Mouse (Mus musculus) thymus, adult 2 months (tissue): ENCODE measurements around the gene Pxn. TPM values are rescaled to one million over a fixed set of nuclear protein-coding genes. Genes with fewer than 3 reads are reported as not detected.

ENCODE experiments used
- DNase-seq: peaks from one replicate; pipeline ENCODE4 v3.0.0; 2021
- H3K27ac ChIP-seq: fragments of 200-500 bp; 2 replicates; pipeline ENCODE4 v1.5.1; 2012; ENCODE audit warnings: low read length, control low read depth; ENCODE audit not compliant: control insufficient read depth, insufficient read depth
- H3K27me3 ChIP-seq: fragments of 200-500 bp; 2 replicates; pipeline ENCODE4 v1.6.1; 2012; ENCODE audit warnings: mild to moderate bottlenecking, low read length, moderate library complexity, mixed read lengths; ENCODE audit not compliant: control insufficient read depth, insufficient read depth
- H3K36me3 ChIP-seq: fragments of 200-500 bp; 2 replicates; pipeline ENCODE4 v1.6.1; 2012; ENCODE audit warnings: mild to moderate bottlenecking, low read length, moderate library complexity; ENCODE audit not compliant: control insufficient read depth, insufficient read depth
- H3K4me1 ChIP-seq: fragments of 200-500 bp; replicated peaks from 2 replicates; pipeline ENCODE4 v1.6.1; 2012; ENCODE audit warnings: low read length; ENCODE audit not compliant: control insufficient read depth, insufficient read depth
- H3K4me3 ChIP-seq: fragments of 200-500 bp; 2 replicates; pipeline ENCODE4 v1.5.1; 2012; ENCODE audit warnings: mild to moderate bottlenecking, low read length, control low read depth, moderate library complexity; ENCODE audit not compliant: control insufficient read depth, insufficient read depth
- CTCF ChIP-seq: fragments of 200-500 bp; IDR thresholded peaks from 2 replicates; pipeline ENCODE4 v1.5.1; 2012; ENCODE audit warnings: mild to moderate bottlenecking, control low read depth, low read length, moderate library complexity, borderline replicate concordance; ENCODE audit not compliant: control insufficient read depth, poor library complexity, insufficient read depth; ENCODE audit errors: extremely low read depth
- POLR2A ChIP-seq: fragments of 200-500 bp; IDR thresholded peaks from 2 replicates; pipeline ENCODE4 v1.6.1; 2012; ENCODE audit warnings: mild to moderate bottlenecking, low read length, control low read depth, moderate library complexity; ENCODE audit not compliant: control insufficient read depth, poor library complexity, insufficient read depth; ENCODE audit errors: extremely low read depth
- whole genome bisulfite sequencing: fragments of 180-500 bp; shearing (Covaris S2); methylation state at CpG from one replicate; pipeline ENCODE4 v1.1.7; 2018; 5-methylcytosine and 5-hydroxymethylcytosine counted together
- polyA plus RNA-seq: library from polyadenylated mRNA; depleted of rRNA; stranded (reverse); fragments of >200 nt; gene quantifications from 2 replicates; pipeline ENCODE4 v1.2.3, GENCODE M21; 2012

Pxn gene
- polyA plus RNA-seq, 1 experiment: 161 TPM

DNA sequence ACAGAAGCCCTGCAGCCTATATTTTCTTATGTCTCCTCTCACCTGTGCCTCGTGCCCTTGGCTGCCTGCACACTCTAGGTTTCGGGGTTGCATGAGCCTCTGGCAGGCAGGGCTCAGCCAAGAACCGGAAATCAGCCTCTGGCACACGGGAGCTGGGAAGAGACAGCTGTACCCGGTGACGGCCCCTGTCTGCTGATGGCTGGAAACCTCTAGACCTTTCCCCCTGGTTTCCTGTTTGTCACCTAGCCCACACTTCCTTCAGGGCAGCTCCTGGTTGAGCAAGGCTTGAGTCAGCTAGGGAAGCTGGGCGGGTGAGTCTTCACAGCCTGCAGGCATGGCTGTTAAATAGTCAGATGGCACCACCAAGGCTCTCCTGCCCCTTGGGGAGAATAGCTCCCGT, 28.4 kb downstream of the Pxn start:
- 3% methylated on average over 8 of the region's 8 CpGs for WGBS
- Histone ChIP-seq H3K27me3 (no peaks in the 10 kb centered on the region), H3K27ac (peak overlapping the region; percentile 3; the same call in 1 of the 2 replicates), H3K4me1 (peaks cover 67% of the 10 kb centered on the region), H3K36me3 (no peaks in the 10 kb centered on the region), H3K4me3 (no peak overlapping the region)
- DNase-seq: peak; percentile 48
- TF ChIP-seq POLR2A (no peak), CTCF (no peak)

DNA sequence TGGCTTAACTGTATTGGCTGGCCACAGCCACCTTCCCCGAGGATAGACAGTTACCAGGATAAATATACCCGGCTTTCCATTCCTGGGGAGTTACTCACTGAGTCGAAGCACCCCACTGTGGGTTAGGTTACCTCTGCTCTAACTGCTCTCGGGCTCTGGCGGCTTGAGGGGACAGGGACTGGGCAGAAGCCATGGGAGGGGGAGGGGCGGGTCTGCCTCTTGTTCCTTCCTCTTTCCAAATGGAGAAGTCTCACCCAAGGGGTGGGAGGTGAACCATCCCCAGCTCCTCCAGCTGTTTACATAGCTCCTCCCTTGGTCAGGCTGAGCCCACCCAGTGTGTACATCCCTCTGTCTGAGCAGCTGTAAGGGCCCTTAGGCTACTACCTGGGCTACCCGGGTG, 29.2 kb downstream of the Pxn start:
- DNase-seq: no peak
- Histone ChIP-seq H3K4me1 (peaks cover 66% of the 10 kb centered on the region), H3K36me3 (no peaks in the 10 kb centered on the region), H3K27me3 (no peaks in the 10 kb centered on the region), H3K27ac (no peak overlapping the region), H3K4me3 (no peak overlapping the region)
- WGBS: 24% methylated on average over 7 of the region's 7 CpGs
- no peak for TF ChIP-seq CTCF
- TF ChIP-seq POLR2A: no peak

DNA sequence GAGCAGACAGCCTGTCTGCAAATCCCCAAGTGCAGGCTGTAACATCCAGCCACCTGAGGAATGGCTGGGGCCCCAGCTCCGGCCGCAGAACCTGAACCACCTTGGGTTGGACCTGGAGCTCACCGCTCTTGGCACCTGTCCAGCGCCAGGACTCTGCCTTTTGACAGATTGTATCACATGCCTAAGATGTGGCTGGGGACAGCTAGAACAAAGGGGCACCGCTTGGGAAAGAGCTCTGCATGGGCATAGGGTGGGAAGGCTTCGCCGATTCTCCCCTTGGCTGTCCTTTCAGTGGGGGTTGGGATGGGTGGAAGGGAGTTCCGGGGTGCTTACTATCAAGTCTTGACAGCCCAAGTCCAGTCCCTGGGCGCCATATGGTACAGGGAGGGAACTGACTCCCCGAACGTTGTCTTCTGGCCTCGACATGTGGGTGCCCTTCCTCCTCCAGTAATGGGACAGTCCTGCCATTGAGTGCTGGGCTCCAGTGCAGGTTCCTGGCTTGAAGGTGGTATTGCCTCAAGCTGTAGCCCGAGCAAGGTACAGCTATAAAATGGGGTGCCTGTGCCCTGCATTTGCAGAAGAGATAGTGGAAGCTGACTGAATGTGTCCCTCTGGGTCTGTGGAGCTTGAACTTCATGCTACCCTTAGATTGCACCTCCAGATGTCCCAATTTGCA, 31.7 kb downstream of the Pxn start:
- WGBS: 55% methylated on average over 13 of the region's 13 CpGs
- DNase-seq: no peak
- Histone ChIP-seq H3K27ac (no peak overlapping the region), H3K4me1 (peaks cover 59% of the 10 kb centered on the region), H3K27me3 (no peaks in the 10 kb centered on the region), H3K4me3 (no peak overlapping the region), H3K36me3 (no peaks in the 10 kb centered on the region)
- TF ChIP-seq POLR2A (no peak), CTCF (no peak)

DNA sequence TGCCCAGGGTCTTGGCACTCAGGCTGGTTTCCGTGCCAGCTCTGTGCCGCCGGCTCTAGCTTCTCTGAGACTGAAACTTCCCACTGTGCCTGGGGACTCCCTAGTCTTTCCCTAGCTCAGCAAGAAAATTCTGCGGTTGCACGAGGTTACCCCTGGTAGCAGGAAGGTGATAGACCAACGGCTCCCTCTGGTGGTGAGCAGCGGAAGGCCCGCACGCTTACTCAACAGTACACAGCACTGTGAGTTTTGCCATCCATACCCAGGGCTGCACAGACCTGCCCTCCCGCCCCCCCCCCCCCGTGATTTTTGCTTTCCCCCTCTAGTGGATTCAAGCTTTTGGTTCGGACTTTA, 32.2 kb downstream of the Pxn start:
- Histone ChIP-seq H3K4me3 (no peak overlapping the region), H3K36me3 (no peaks in the 10 kb centered on the region), H3K27ac (no peak overlapping the region), H3K27me3 (no peaks in the 10 kb centered on the region), H3K4me1 (peaks cover 59% of the 10 kb centered on the region)
- peak; percentile 91 for DNase-seq
- under 1% methylated on average over 11 of the region's 12 CpGs for WGBS
- peak; percentile 94 for TF ChIP-seq CTCF
- 0 out of 2 replicates have a peak, but pooled peaks have one; percentile 23 for TF ChIP-seq POLR2A

DNA sequence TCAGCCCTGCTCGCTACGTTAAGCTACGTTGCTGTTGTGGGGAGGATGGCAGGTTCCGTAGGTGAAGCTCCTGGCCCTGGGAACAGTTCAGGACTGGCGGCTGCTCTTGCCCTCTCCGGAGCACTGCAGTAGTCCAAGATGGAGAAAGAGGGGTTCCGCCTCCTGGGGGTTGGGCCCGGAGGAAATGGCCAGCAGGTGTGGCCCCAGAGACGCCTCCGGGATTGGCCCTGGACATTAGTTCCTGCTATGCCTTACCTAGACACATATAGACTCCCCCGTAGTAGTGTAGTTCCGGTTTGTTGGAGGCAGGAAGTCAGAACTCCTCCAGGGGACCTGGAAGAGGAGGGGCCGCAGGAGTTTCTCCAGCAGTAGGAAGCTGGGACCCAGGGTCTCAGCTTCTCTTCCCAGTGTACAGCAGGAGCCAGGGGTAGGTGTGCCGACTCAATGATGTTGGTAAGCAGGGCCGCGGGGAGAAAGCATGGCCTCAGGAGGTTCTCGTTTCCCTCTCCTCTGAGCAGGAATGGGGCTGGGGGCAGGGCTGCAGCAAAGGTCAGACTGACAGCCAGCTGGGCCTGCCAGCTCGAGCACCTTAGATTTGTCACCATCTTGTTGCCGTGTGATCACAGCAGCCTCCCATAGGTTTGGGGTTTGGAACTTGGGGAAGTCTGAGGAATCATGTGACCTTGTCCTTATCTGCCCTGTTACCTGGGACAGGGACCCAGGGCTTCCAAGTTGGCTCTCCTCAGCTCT, 36.3 kb downstream of the Pxn start:
- 13% methylated on average over 19 of the region's 19 CpGs for WGBS
- DNase-seq: peak; percentile 42
- Histone ChIP-seq H3K36me3 (peaks cover 17% of the 10 kb centered on the region), H3K27ac (peak overlapping the region; percentile 32; the same call in 1 of the 2 replicates), H3K27me3 (no peaks in the 10 kb centered on the region), H3K4me3 (peak overlapping the region; percentile 49), H3K4me1 (peaks cover 36% of the 10 kb centered on the region)
- no peak for TF ChIP-seq CTCF
- TF ChIP-seq POLR2A: no peak

DNA sequence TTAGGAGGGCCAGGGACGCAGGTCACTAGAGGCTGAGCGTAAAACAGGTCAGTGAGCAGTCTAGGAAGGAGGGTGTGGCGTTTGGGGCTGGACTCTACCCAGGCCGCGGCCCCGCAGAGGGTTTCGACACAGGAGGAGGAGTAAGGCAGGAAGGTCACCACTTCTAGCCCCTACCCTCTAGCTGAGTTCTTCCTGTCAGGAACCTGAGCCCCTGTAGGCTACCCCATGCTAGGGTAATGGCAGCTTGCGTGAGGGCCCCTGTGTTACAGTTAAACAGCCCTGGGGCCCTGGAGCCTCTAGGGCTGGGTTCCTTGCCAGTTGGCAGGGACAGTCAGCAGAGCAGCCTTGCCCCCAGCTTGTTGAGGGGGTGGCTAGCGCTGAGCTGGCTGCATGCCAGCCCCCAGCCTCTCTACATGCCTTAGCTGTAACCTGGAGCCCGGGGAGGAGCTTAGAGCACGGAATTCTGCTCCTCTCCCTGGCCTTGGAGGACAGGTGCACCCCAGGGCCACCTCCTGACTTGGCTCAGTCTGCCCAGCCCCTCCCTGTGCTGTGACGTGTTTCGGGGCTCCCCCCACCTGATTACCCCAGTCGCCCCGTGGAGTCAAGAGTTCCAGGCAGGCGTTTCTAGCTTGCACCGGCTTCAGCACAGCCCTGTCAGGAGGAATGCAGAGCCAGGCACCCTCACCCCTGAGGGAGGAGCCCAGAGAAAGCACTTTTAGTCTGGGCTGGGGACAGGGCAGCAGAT, 37.2 kb downstream of the Pxn start:
- no peak overlapping the region for H3K27ac ChIP-seq
- DNase-seq: peak; percentile 14
- peaks cover 28% of the 10 kb centered on the region for H3K4me1 ChIP-seq
- no peak for TF ChIP-seq POLR2A
- H3K4me3 ChIP-seq: peak overlapping the region; percentile 49; the same call in 1 of the 2 replicates
- WGBS: 62% methylated on average over 17 of the region's 17 CpGs
- H3K36me3 ChIP-seq: peaks cover 23% of the 10 kb centered on the region
- H3K27me3 ChIP-seq: no peaks in the 10 kb centered on the region
